Mouse (Mus musculus): Measurements from ENCODE around the gene Dlgap1. TPM values are rescaled to one million over a fixed set of nuclear protein-coding genes. Genes with fewer than 3 reads are reported as not detected.
A peak's percentile ranks its signal among the peaks of the same experiment; 100 is the strongest.

Dlgap1 gene
- polyA plus RNA-seq, 1 experiment from 2014 or later: 0.39 TPM

- H3K9ac ChIP-seq (ENCODE audit: low read length): no peak overlapping the region
- H3K4me2 ChIP-seq (ENCODE audit: low read depth, low read length): no peak overlapping the region
- peak; percentile 72; the same call in 1 of the 2 replicates for ATAC-seq (replicated peaks; ENCODE audit: extremely low read depth, insufficient read depth, low FRiP score)
- H3K27me3 ChIP-seq (ENCODE audit: control insufficient read depth, insufficient read depth, low read length): no peaks in the 10 kb centered on the region
- no peaks in the 10 kb centered on the region for H3K4me1 ChIP-seq (ENCODE audit: control insufficient read depth, insufficient read depth, low read length)
- H3K9me3 ChIP-seq (replicated peaks; ENCODE audit: control insufficient read depth, low read length): no peaks in the 10 kb centered on the region
- no peak overlapping the region for H3K4me3 ChIP-seq (ENCODE audit: low read length)
- H3K36me3 ChIP-seq (ENCODE audit: control insufficient read depth, insufficient read depth): no peaks in the 10 kb centered on the region
- H3K27ac ChIP-seq (ENCODE audit: low read length): no peak overlapping the region
- WGBS: 11% methylated on average over 9 of the region's 9 CpGs
Measured at GRCm38 (mm10) chr17:70633181-70633944, 664.5 kb downstream of the Dlgap1 start.

- H3K4me1 ChIP-seq (ENCODE audit: control insufficient read depth, insufficient read depth, low read length): no peaks in the 10 kb centered on the region
- no peaks in the 10 kb centered on the region for H3K9me3 ChIP-seq (replicated peaks; ENCODE audit: control insufficient read depth, low read length)
- H3K27me3 ChIP-seq (ENCODE audit: control insufficient read depth, insufficient read depth, low read length): no peaks in the 10 kb centered on the region
- no peak overlapping the region for H3K4me3 ChIP-seq (ENCODE audit: low read length)
- 54% methylated on average over 1 of the region's 1 CpGs for WGBS
- ATAC-seq (replicated peaks; ENCODE audit: extremely low read depth, insufficient read depth, low FRiP score): no peak
- no peak overlapping the region for H3K4me2 ChIP-seq (ENCODE audit: low read depth, low read length)
- no peak overlapping the region for H3K27ac ChIP-seq (ENCODE audit: low read length)
- no peak overlapping the region for H3K9ac ChIP-seq (ENCODE audit: low read length)
- H3K36me3 ChIP-seq (ENCODE audit: control insufficient read depth, insufficient read depth): no peaks in the 10 kb centered on the region
Measured at GRCm38 (mm10) chr17:70643211-70643610, 674.3 kb downstream of the Dlgap1 start.

GRCm38 (mm10) chr17:70646641-70647040, 677.8 kb downstream of the Dlgap1 start:
- H3K4me1 ChIP-seq (ENCODE audit: control insufficient read depth, insufficient read depth, low read length): no peaks in the 10 kb centered on the region
- no peak overlapping the region for H3K9ac ChIP-seq (ENCODE audit: low read length)
- H3K27me3 ChIP-seq (ENCODE audit: control insufficient read depth, insufficient read depth, low read length): no peaks in the 10 kb centered on the region
- peaks cover 8% of the 10 kb centered on the region for H3K9me3 ChIP-seq (replicated peaks; ENCODE audit: control insufficient read depth, low read length)
- ATAC-seq (replicated peaks; ENCODE audit: extremely low read depth, insufficient read depth, low FRiP score): no peak
- no peak overlapping the region for H3K27ac ChIP-seq (ENCODE audit: low read length)
- WGBS: 41% methylated on average over 4 of the region's 4 CpGs
- no peak overlapping the region for H3K4me3 ChIP-seq (ENCODE audit: low read length)
- no peak overlapping the region for H3K4me2 ChIP-seq (ENCODE audit: low read depth, low read length)
- H3K36me3 ChIP-seq (ENCODE audit: control insufficient read depth, insufficient read depth): no peaks in the 10 kb centered on the region

GRCm38 (mm10) chr17:70661382-70661781, 692.5 kb downstream of the Dlgap1 start:
- Histone ChIP-seq H3K9ac (ENCODE audit: low read length) (no peak overlapping the region), H3K4me2 (ENCODE audit: low read depth, low read length) (no peak overlapping the region), H3K4me3 (ENCODE audit: low read length) (no peak overlapping the region), H3K36me3 (ENCODE audit: control insufficient read depth, insufficient read depth) (no peaks in the 10 kb centered on the region), H3K4me1 (ENCODE audit: control insufficient read depth, insufficient read depth, low read length) (no peaks in the 10 kb centered on the region), H3K27me3 (ENCODE audit: control insufficient read depth, insufficient read depth, low read length) (no peaks in the 10 kb centered on the region), H3K9me3 (replicated peaks; ENCODE audit: control insufficient read depth, low read length) (no peaks in the 10 kb centered on the region), H3K27ac (ENCODE audit: low read length) (no peak overlapping the region)
- 68% methylated on average over 3 of the region's 3 CpGs for WGBS
- ATAC-seq (replicated peaks; ENCODE audit: extremely low read depth, insufficient read depth, low FRiP score): no peak

DNA sequence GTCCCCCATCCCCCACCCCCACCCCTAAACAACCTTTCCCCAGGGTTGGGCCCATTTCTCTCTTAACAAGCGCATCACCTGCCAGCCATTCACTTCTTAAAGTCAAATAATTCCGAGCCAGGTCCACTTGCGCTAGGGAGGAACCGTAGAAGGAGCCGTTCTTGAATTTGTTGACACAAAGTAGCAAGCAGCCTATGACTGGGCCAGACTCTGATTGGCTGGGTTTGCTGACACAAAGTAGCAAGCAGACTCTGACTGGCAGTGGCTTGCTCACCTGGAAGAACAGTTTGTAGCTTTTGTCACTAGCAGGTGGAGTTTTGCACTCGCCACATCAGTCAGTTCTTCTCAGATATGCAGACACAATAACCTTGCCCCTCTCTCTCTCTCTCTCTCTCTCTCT, 695.1 kb downstream of the Dlgap1 start:
- no peak overlapping the region for H3K9ac ChIP-seq (ENCODE audit: low read length)
- H3K9me3 ChIP-seq (replicated peaks; ENCODE audit: control insufficient read depth, low read length): no peaks in the 10 kb centered on the region
- no peaks in the 10 kb centered on the region for H3K27me3 ChIP-seq (ENCODE audit: control insufficient read depth, insufficient read depth, low read length)
- H3K4me2 ChIP-seq (ENCODE audit: low read depth, low read length): no peak overlapping the region
- WGBS: 73% methylated on average over 6 of the region's 6 CpGs
- H3K4me1 ChIP-seq (ENCODE audit: control insufficient read depth, insufficient read depth, low read length): no peaks in the 10 kb centered on the region
- ATAC-seq (replicated peaks; ENCODE audit: extremely low read depth, insufficient read depth, low FRiP score): no peak
- H3K4me3 ChIP-seq (ENCODE audit: low read length): no peak overlapping the region
- no peak overlapping the region for H3K27ac ChIP-seq (ENCODE audit: low read length)
- no peaks in the 10 kb centered on the region for H3K36me3 ChIP-seq (ENCODE audit: control insufficient read depth, insufficient read depth)

DNA sequence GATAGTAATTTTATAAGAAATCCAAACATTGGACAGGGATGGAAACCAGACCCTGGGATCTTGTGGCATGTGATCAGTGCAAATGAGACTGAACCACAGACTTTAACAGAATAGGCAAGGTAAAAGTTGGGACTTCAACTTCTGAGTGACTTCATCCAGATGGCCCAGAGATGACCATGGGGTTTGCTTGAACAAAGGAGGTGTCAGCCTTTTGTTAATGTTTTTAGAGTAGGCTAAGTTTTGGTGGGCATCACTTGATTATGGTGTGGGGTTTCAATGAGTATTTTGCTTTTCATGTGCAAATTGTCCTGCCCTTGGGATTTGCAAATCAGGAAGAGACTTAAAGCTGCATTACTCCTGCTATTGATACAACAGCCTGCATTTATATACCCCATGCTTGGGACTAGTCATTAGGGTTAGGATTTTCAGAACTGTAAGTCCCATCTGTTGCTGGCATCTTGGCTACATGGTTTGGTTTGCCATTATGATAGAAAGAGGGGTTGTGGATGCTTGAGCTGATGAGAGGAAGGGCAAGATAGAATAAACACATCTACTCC, 695.7 kb downstream of the Dlgap1 start:
- Histone ChIP-seq H3K27ac (ENCODE audit: low read length) (no peak overlapping the region), H3K4me1 (ENCODE audit: control insufficient read depth, insufficient read depth, low read length) (no peaks in the 10 kb centered on the region), H3K27me3 (ENCODE audit: control insufficient read depth, insufficient read depth, low read length) (no peaks in the 10 kb centered on the region), H3K36me3 (ENCODE audit: control insufficient read depth, insufficient read depth) (no peaks in the 10 kb centered on the region), H3K9ac (ENCODE audit: low read length) (no peak overlapping the region), H3K4me2 (ENCODE audit: low read depth, low read length) (no peak overlapping the region), H3K4me3 (ENCODE audit: low read length) (no peak overlapping the region), H3K9me3 (replicated peaks; ENCODE audit: control insufficient read depth, low read length) (no peaks in the 10 kb centered on the region)
- ATAC-seq (replicated peaks; ENCODE audit: extremely low read depth, insufficient read depth, low FRiP score): no peak

DNA sequence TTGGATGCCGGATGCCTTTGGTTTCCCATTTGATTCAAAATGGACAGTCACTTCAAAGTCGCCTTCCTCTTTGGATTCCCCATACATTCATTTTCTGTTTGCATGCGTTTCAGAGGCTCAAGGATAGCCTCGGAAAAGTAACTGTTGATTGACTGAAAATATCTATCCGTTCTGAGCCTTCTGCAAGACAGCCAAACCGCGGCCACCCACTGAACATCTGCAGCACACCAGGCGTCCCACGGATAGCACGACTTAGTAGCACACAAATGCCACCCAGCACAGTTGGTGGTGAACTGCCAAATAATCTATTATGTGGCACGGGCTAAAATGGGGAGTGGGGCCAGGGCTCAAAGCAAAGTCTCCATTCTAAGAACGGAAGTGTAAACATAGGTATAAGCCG, 705.1 kb downstream of the Dlgap1 start:
- ATAC-seq (replicated peaks; ENCODE audit: extremely low read depth, insufficient read depth, low FRiP score): no peak
- Histone ChIP-seq H3K9ac (ENCODE audit: low read length) (no peak overlapping the region), H3K4me2 (ENCODE audit: low read depth, low read length) (no peak overlapping the region), H3K4me1 (ENCODE audit: control insufficient read depth, insufficient read depth, low read length) (no peaks in the 10 kb centered on the region), H3K4me3 (ENCODE audit: low read length) (no peak overlapping the region), H3K27ac (ENCODE audit: low read length) (no peak overlapping the region), H3K36me3 (ENCODE audit: control insufficient read depth, insufficient read depth) (no peaks in the 10 kb centered on the region), H3K9me3 (replicated peaks; ENCODE audit: control insufficient read depth, low read length) (no peaks in the 10 kb centered on the region), H3K27me3 (ENCODE audit: control insufficient read depth, insufficient read depth, low read length) (no peaks in the 10 kb centered on the region)
- 87% methylated on average over 13 of the region's 13 CpGs for WGBS

- ATAC-seq (replicated peaks; ENCODE audit: extremely low read depth, insufficient read depth, low FRiP score): no peak
- no peaks in the 10 kb centered on the region for H3K27me3 ChIP-seq (ENCODE audit: control insufficient read depth, insufficient read depth, low read length)
- WGBS: 46% methylated on average over 2 of the region's 2 CpGs
Measured at GRCm38 (mm10) chr17:70676522-70676921, 707.6 kb downstream of the Dlgap1 start.

GRCm38 (mm10) chr17:70683561-70684167, 714.8 kb downstream of the Dlgap1 start:
- ATAC-seq (replicated peaks; ENCODE audit: extremely low read depth, insufficient read depth, low FRiP score): peak; percentile 67
- H3K9me3 ChIP-seq (replicated peaks; ENCODE audit: control insufficient read depth, low read length): no peaks in the 10 kb centered on the region
- H3K4me2 ChIP-seq (ENCODE audit: low read depth, low read length): no peak overlapping the region
- no peak overlapping the region for H3K27ac ChIP-seq (ENCODE audit: low read length)
- 13% methylated on average over 15 of the region's 15 CpGs for WGBS
- H3K9ac ChIP-seq (ENCODE audit: low read length): no peak overlapping the region
- no peaks in the 10 kb centered on the region for H3K36me3 ChIP-seq (ENCODE audit: control insufficient read depth, insufficient read depth)
- no peaks in the 10 kb centered on the region for H3K4me1 ChIP-seq (ENCODE audit: control insufficient read depth, insufficient read depth, low read length)
- H3K27me3 ChIP-seq (ENCODE audit: control insufficient read depth, insufficient read depth, low read length): no peaks in the 10 kb centered on the region
- H3K4me3 ChIP-seq (ENCODE audit: low read length): no peak overlapping the region

More at GRCm38 (mm10) chr17:70676522-70676921, 707.6 kb downstream of the Dlgap1 start:
- no peaks in the 10 kb centered on the region for H3K4me1 ChIP-seq (ENCODE audit: control insufficient read depth, insufficient read depth, low read length)
- H3K4me2 ChIP-seq (ENCODE audit: low read depth, low read length): no peak overlapping the region
- H3K27ac ChIP-seq (ENCODE audit: low read length): no peak overlapping the region
- no peaks in the 10 kb centered on the region for H3K9me3 ChIP-seq (replicated peaks; ENCODE audit: control insufficient read depth, low read length)
- no peaks in the 10 kb centered on the region for H3K36me3 ChIP-seq (ENCODE audit: control insufficient read depth, insufficient read depth)
- no peak overlapping the region for H3K4me3 ChIP-seq (ENCODE audit: low read length)
- H3K9ac ChIP-seq (ENCODE audit: low read length): no peak overlapping the region
